In genomic region chr7:115889926-115890325, GRCm38 (mm10) we compare ENCODE assay signal across 14 mouse cellular contexts.
DNase-seq lines count a peak whose midpoint lies in the region; ATAC-seq and TF ChIP-seq lines count a peak whose summit lies in the region.
"Had no signal": no experiment of that assay in that cellular context is flagged by ENCODE, and none has a peak within 500 bp of the region (broad histone marks: within the 10 kb centered on the region; RNA-seq: fewer than 3 reads in every experiment).

No protein-coding gene starts in this region.

- no peak overlapping the region for H3K4me3 ChIP-seq in hindbrain, postnatal 0 days (ENCODE audit: low read length)
- H3K4me3 ChIP-seq in hindbrain, embryonic 14.5 days (replicated peaks; ENCODE audit: low read length), result no peak overlapping the region
- no peak overlapping the region for H3K4me3 ChIP-seq in limb, embryonic 12.5 days (replicated peaks)
- H3K4me3 ChIP-seq: erythroblast, embryonic 14.5 days; megakaryocyte, embryonic 14.5 days; myocyte had no signal

- 60% methylated on average over 7 of the region's 7 CpGs for WGBS in hindbrain, postnatal 0 days
- 79% methylated on average over 7 of the region's 7 CpGs for WGBS in hindbrain, embryonic 14.5 days
- 24% methylated on average over 7 of the region's 7 CpGs for WGBS in limb, embryonic 12.5 days

- DNase-seq in adrenal gland, postnatal 25 days, result peak; percentile 7
- no peak for DNase-seq in adrenal gland, postnatal 4 days (ENCODE audit: low spot score in 2 of 2)
- peak; percentile 43 for DNase-seq in hindbrain, postnatal 0 days (ENCODE audit: low spot score)
- no peak for DNase-seq in hindbrain, embryonic 14.5 days (ENCODE audit: low spot score)
- DNase-seq in embryo, embryonic 11 days, result peak; percentile 62
- no peak for DNase-seq in right cerebral cortex, postnatal 10 days (ENCODE audit: low spot score in 2 of 2)
- no peak for DNase-seq in kidney, postnatal 25 days
- DNase-seq: cerebellum, adult 8-10 months; kidney, postnatal 10 days; thymus, postnatal 36 days had no signal

- TF ChIP-seq CTCF in hindbrain, postnatal 0 days (IDR thresholded peaks at IDR 0.05; ENCODE audit: low read depth), result no peak

- H3K27me3 ChIP-seq in hindbrain, postnatal 0 days (ENCODE audit: insufficient read depth, low read length), result no peaks in the 10 kb centered on the region
- H3K27me3 ChIP-seq in hindbrain, embryonic 14.5 days (ENCODE audit: control insufficient read depth, insufficient read depth, low read length), result no peaks in the 10 kb centered on the region
- peaks cover 14% of the 10 kb centered on the region for H3K27me3 ChIP-seq in limb, embryonic 12.5 days

- no peak overlapping the region for H3K27ac ChIP-seq in hindbrain, postnatal 0 days
- H3K27ac ChIP-seq in hindbrain, embryonic 14.5 days, result no peak overlapping the region
- no peak overlapping the region for H3K27ac ChIP-seq in limb, embryonic 12.5 days

- no peaks in the 10 kb centered on the region for H3K36me3 ChIP-seq in hindbrain, postnatal 0 days (ENCODE audit: insufficient read depth, low read length)
- H3K36me3 ChIP-seq in hindbrain, embryonic 14.5 days (replicated peaks; ENCODE audit: control insufficient read depth, insufficient read depth), result no peaks in the 10 kb centered on the region
- H3K36me3 ChIP-seq in limb, embryonic 12.5 days, result no peaks in the 10 kb centered on the region

- H3K9ac ChIP-seq in hindbrain, postnatal 0 days (replicated peaks; ENCODE audit: low read length), result no peak overlapping the region
- no peak overlapping the region for H3K9ac ChIP-seq in hindbrain, embryonic 14.5 days
- H3K9ac ChIP-seq in limb, embryonic 12.5 days (replicated peaks), result no peak overlapping the region

- no peaks in the 10 kb centered on the region for H3K4me1 ChIP-seq in hindbrain, postnatal 0 days (ENCODE audit: insufficient read depth, low read length)
- no peaks in the 10 kb centered on the region for H3K4me1 ChIP-seq in hindbrain, embryonic 14.5 days (replicated peaks; ENCODE audit: control insufficient read depth, insufficient read depth, low read length)
- peaks cover 9% of the 10 kb centered on the region for H3K4me1 ChIP-seq in limb, embryonic 12.5 days (replicated peaks)
- H3K4me1 ChIP-seq: megakaryocyte, embryonic 14.5 days had no signal

- no peak overlapping the region for H3K4me2 ChIP-seq in hindbrain, postnatal 0 days (ENCODE audit: low read depth, low read length)
- no peak overlapping the region for H3K4me2 ChIP-seq in hindbrain, embryonic 14.5 days (replicated peaks)
- H3K4me2 ChIP-seq in limb, embryonic 12.5 days, result no peak overlapping the region

- no peak for ATAC-seq in hindbrain, postnatal 0 days
- ATAC-seq in hindbrain, embryonic 14.5 days (ENCODE audit: low FRiP score), result no peak
- peak; percentile 68; the same call in 1 of the 2 replicates for ATAC-seq in limb, embryonic 12.5 days (ENCODE audit: insufficient number of reproducible peaks, insufficient read depth, low FRiP score, low TSS enrichment, low read depth)

- H3K9me3 ChIP-seq in hindbrain, postnatal 0 days (ENCODE audit: low read length), result no peaks in the 10 kb centered on the region
- no peaks in the 10 kb centered on the region for H3K9me3 ChIP-seq in hindbrain, embryonic 14.5 days (ENCODE audit: control insufficient read depth, low read length)
- H3K9me3 ChIP-seq in limb, embryonic 12.5 days, result no peaks in the 10 kb centered on the region
- H3K9me3 ChIP-seq: megakaryocyte, embryonic 14.5 days had no signal

Comparison
In these comparisons a context has a peak if more than half of its experiments do, and no peak if none do; other contexts are left out.
1. DNase-seq: peak in adrenal gland, postnatal 25 days (single experiment), hindbrain, postnatal 0 days (single experiment) and embryo, embryonic 11 days (single experiment); none in adrenal gland, postnatal 4 days (0 of 2), hindbrain, embryonic 14.5 days (single experiment), right cerebral cortex, postnatal 10 days (0 of 2) and kidney, postnatal 25 days (0 of 2).